Mouse (Mus musculus): ENCODE measurements around the gene Dynlt1c.
"Not testable (repeated sequence)": the region's sequence is repeated elsewhere in the genome, so short reads cannot be mapped to it uniquely, and the experiment has no call there.

The Dynlt1c gene

GRCm38 (mm10) chr17:6655087-6655511, 53.6 kb downstream of the Dynlt1c start:
- DNase-seq (ENCODE audit: low read depth, low spot score): peak; percentile 25

- DNase-seq (ENCODE audit: low read depth, low spot score): not testable (repeated sequence)
Observed at GRCm38 (mm10) chr17:6655567-6656281, 54.3 kb downstream of the Dynlt1c start, which contains the start of gene Dynlt1f. Dynlt1f (minus strand) TSS chr17:6655900.

- not testable (repeated sequence) for DNase-seq (ENCODE audit: low read depth, low spot score)
Observed at GRCm38 (mm10) chr17:6656471-6656870, 55.0 kb downstream of the Dynlt1c start.

- DNase-seq (ENCODE audit: low read depth, low spot score): not testable (repeated sequence)
Observed at GRCm38 (mm10) chr17:6658801-6659200, 57.3 kb downstream of the Dynlt1c start, which contains the start of gene Sytl3. Sytl3 (plus strand) TSS chr17:6659093.
